Mouse (Mus musculus) hindbrain, embryonic 14.5 days (tissue): ENCODE measurements at regions not wholly inside any gene's neighbourhood (a gene's known extent, or its start where the extent isn't known, plus 50 kb on each side); places are given as distances from the start of the nearest gene placed in this dataset.

Experiments used
- ATAC-seq: fragments of 200-750 bp; cut with Nextera tagmentation; 2 replicates; pipeline ENCODE4 v1.8.0; 2017; ENCODE audit warnings: moderate number of reproducible peaks, mild to moderate bottlenecking, moderate TSS enrichment, moderate library complexity; ENCODE audit not compliant: low FRiP score
- DNase-seq: peaks from one replicate; pipeline ENCODE4 v3.0.0-alpha.2; 2015; ENCODE audit warnings: low spot score
- H3K27ac ChIP-seq: fragments of 300-500 bp; sonication (generic); 2 replicates; pipeline ENCODE4 v1.5.1; 2014; ENCODE audit warnings: mild to moderate bottlenecking, moderate library complexity
- H3K27me3 ChIP-seq: fragments of 300-500 bp; sonication (generic); 2 replicates; pipeline ENCODE4 v1.6.1; 2014; ENCODE audit warnings: mild to moderate bottlenecking, low read length, mixed read lengths; ENCODE audit not compliant: control insufficient read depth, insufficient read depth
- H3K36me3 ChIP-seq: fragments of 300-500 bp; sonication (generic); replicated peaks from 2 replicates; pipeline ENCODE4 v1.6.1; 2014; ENCODE audit not compliant: control insufficient read depth, insufficient read depth
- H3K4me1 ChIP-seq: fragments of 300-500 bp; sonication (generic); replicated peaks from 2 replicates; pipeline ENCODE4 v1.6.1; 2014; ENCODE audit warnings: antibody characterized with exemption, low read length, mixed read lengths; ENCODE audit not compliant: control insufficient read depth, insufficient read depth
- H3K4me2 ChIP-seq: fragments of 300-500 bp; sonication (generic); replicated peaks from 2 replicates; pipeline ENCODE4 v1.6.1; 2014; ENCODE audit warnings: mild to moderate bottlenecking, moderate library complexity
- H3K4me3 ChIP-seq: fragments of 300-500 bp; sonication (generic); replicated peaks from 2 replicates; pipeline ENCODE4 v1.5.1; 2014; ENCODE audit warnings: mild to moderate bottlenecking, low read length
- H3K9ac ChIP-seq: fragments of 300-500 bp; sonication (generic); 2 replicates; pipeline ENCODE4 v1.6.1; 2014
- H3K9me3 ChIP-seq: fragments of 300-500 bp; sonication (generic); 2 replicates; pipeline ENCODE4 v1.6.1; 2016; ENCODE audit warnings: low read length; ENCODE audit not compliant: control insufficient read depth
- WGBS: fragments of 180-500 bp; shearing (Covaris S2); extraction: QIAGEN DNeasy Blood & Tissue Kit; methylation state at CpG from one replicate; pipeline ENCODE4 v1.1.7; 2014; 5-methylcytosine and 5-hydroxymethylcytosine counted together

GRCm38 (mm10) chr5:45230097-45230496, 219.9 kb downstream of the Qdpr start:
- Histone ChIP-seq H3K4me1 (no peaks in the 10 kb centered on the region), H3K4me2 (no peak overlapping the region), H3K27ac (no peak overlapping the region), H3K9ac (no peak overlapping the region), H3K36me3 (no peaks in the 10 kb centered on the region), H3K4me3 (no peak overlapping the region), H3K27me3 (no peaks in the 10 kb centered on the region), H3K9me3 (no peaks in the 10 kb centered on the region)
- ATAC-seq (no peak), DNase-seq (no peak)
- WGBS: 76% methylated on average over 1 of the region's 1 CpGs

DNA sequence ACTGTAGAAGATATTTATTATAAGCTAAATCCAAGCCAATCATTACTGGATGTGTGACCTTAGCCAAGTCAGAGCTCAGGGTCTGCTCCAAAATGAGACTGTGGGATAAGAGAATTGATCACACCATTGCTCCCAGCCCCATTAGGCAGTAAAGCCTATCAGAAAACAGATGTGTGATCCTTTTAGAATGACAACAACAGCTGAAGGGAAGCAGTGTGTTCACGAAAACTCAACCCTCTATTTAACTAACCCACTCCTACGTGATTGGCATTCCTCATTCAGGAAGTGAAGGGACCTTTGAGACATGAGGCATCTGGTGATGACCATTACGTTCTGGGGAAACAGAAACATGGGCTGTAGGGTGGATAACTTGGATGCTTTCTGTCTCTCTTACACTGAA, 220.6 kb downstream of the Qdpr start:
- H3K4me3 ChIP-seq: no peak overlapping the region
- no peaks in the 10 kb centered on the region for H3K27me3 ChIP-seq
- ATAC-seq (no peak), DNase-seq (no peak)
- no peaks in the 10 kb centered on the region for H3K36me3 ChIP-seq
- H3K4me2 ChIP-seq: no peak overlapping the region
- no peaks in the 10 kb centered on the region for H3K9me3 ChIP-seq
- H3K4me1 ChIP-seq: no peaks in the 10 kb centered on the region
- H3K9ac ChIP-seq: no peak overlapping the region
- no peak overlapping the region for H3K27ac ChIP-seq
- 75% methylated on average over 3 of the region's 3 CpGs for WGBS

DNA sequence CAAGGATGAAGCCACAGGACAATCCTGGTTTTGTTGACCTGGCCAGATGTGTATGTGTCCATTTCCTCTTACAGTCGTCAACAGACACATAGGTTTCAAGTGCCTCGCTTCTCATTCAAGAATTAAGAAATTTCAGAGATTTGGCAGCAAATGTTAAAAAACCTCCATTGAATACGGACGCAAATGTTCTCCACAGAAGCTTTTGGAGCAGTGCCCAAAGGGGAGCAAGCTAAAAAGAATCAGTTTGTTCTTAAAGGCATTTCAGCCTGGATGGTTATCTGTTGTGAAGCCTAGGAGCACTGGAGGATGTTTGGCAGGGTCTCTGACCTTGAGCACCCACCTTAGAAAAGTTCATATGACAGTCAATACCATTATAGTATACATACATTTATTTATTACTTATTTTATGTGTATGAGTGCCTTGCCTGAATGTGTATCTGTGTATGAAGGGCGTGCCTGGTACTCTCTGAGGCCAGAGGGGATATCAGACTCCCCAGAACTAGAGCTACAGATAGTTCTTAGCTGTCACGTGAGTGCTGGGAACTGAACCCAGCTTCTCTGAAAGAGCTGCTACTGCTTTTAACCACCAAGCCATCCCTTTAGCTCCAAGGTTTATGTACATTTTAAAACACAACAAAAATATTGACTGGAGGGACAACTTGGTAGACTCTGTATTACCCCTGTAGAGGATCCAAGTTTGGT, 221.7 kb downstream of the Qdpr start:
- Histone ChIP-seq H3K4me3 (no peak overlapping the region), H3K4me2 (no peak overlapping the region), H3K9me3 (no peaks in the 10 kb centered on the region), H3K4me1 (no peaks in the 10 kb centered on the region), H3K36me3 (no peaks in the 10 kb centered on the region), H3K9ac (no peak overlapping the region), H3K27ac (no peak overlapping the region), H3K27me3 (no peaks in the 10 kb centered on the region)
- DNase-seq (no peak), ATAC-seq (no peak)
- 83% methylated on average over 6 of the region's 6 CpGs for WGBS

- H3K27ac ChIP-seq: no peak overlapping the region
- H3K4me2 ChIP-seq: no peak overlapping the region
- H3K4me1 ChIP-seq: no peaks in the 10 kb centered on the region
- H3K36me3 ChIP-seq: no peaks in the 10 kb centered on the region
- ATAC-seq: no peak
- 80% methylated on average over 6 of the region's 6 CpGs for WGBS
- no peaks in the 10 kb centered on the region for H3K27me3 ChIP-seq
- DNase-seq: no peak
- no peak overlapping the region for H3K4me3 ChIP-seq
- no peak overlapping the region for H3K9ac ChIP-seq
- H3K9me3 ChIP-seq: no peaks in the 10 kb centered on the region
These were observed 229.6 kb downstream of the Qdpr start for GRCm38 (mm10) chr5:45220272-45220916.

DNA sequence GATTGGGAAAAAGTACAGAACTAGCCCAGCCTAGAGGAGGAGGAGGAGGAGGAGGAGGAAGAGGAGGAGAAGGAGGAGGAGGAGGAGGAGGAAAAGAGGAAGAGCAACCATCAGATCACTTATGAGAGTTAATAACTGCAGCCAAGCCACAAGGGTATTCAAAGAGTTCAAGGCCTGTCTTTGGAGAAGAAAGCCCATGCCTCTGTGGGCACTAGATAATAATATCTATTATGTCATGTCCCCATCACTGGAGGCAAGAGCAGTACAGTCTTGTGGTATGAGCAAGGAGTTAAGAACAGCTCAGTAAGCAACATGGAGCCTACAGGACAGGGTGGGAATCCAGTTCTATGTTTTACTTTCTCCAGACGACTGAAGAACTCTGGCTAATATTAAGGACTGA, 230.5 kb downstream of the Qdpr start:
- DNase-seq (no peak), ATAC-seq (no peak)
- no peak overlapping the region for H3K4me2 ChIP-seq
- H3K27ac ChIP-seq: no peak overlapping the region
- no peaks in the 10 kb centered on the region for H3K4me1 ChIP-seq
- H3K4me3 ChIP-seq: no peak overlapping the region
- H3K9me3 ChIP-seq: no peaks in the 10 kb centered on the region
- no peaks in the 10 kb centered on the region for H3K27me3 ChIP-seq
- H3K9ac ChIP-seq: no peak overlapping the region
- H3K36me3 ChIP-seq: no peaks in the 10 kb centered on the region
- WGBS: 76% methylated on average over 1 of the region's 1 CpGs

- DNase-seq (no peak), ATAC-seq (no peak)
- Histone ChIP-seq H3K27me3 (no peaks in the 10 kb centered on the region), H3K9ac (no peak overlapping the region), H3K9me3 (no peaks in the 10 kb centered on the region), H3K36me3 (no peaks in the 10 kb centered on the region), H3K4me3 (no peak overlapping the region), H3K4me1 (no peaks in the 10 kb centered on the region), H3K4me2 (no peak overlapping the region), H3K27ac (no peak overlapping the region)
- WGBS: 55% methylated on average over 3 of the region's 3 CpGs
These were observed 230.9 kb downstream of the Qdpr start for GRCm38 (mm10) chr5:45219101-45219500.

DNA sequence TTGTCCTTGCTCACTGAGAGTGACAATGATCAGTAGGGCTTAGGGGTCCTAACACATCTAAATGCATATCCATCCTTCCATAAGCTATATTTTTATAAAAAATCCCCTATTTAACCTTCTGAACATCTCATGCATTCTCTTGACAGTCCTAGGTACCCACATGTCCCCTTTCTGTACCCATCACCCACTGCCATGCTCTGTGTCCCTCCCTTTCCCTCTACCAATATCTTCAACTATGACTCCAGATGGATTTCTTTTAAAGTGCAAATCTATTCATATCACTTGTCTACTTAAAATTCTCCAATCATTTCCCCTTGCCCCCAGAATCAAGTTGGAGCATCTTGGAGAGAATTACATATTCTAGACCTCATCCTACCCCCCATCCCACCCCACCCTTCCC, 235.6 kb downstream of the Qdpr start:
- ATAC-seq (no peak), DNase-seq (no peak)
- no peaks in the 10 kb centered on the region for H3K4me1 ChIP-seq
- H3K9me3 ChIP-seq: no peaks in the 10 kb centered on the region
- no peak overlapping the region for H3K4me3 ChIP-seq
- H3K27ac ChIP-seq: no peak overlapping the region
- no peak overlapping the region for H3K4me2 ChIP-seq
- no peak overlapping the region for H3K9ac ChIP-seq
- no peaks in the 10 kb centered on the region for H3K27me3 ChIP-seq
- H3K36me3 ChIP-seq: no peaks in the 10 kb centered on the region

DNA sequence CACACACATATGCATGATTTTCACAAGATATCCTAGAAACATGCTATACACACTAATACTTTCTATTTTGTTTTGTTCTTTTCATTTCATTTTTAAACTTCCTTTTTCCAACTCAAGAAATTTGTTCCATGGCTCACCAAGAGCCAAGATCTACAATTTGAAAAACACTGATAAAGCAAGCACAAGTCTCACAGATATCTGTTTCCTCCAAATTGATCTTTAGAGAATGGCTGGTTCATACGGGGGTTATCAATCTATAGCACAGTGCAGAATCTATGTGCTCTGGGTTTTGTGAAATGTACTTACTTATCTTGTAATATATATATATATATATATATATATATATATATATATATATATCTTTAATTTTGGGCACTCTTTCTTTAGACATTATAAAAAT, 251.6 kb downstream of the Qdpr start:
- ATAC-seq (no peak), DNase-seq (no peak)
- no peaks in the 10 kb centered on the region for H3K9me3 ChIP-seq
- H3K4me3 ChIP-seq: no peak overlapping the region
- H3K27me3 ChIP-seq: no peaks in the 10 kb centered on the region
- no peaks in the 10 kb centered on the region for H3K36me3 ChIP-seq
- WGBS: 94% methylated on average over 1 of the region's 1 CpGs
- H3K4me2 ChIP-seq: no peak overlapping the region
- H3K4me1 ChIP-seq: no peaks in the 10 kb centered on the region
- no peak overlapping the region for H3K9ac ChIP-seq
- H3K27ac ChIP-seq: no peak overlapping the region

GRCm38 (mm10) chr5:45196159-45196558, 253.9 kb downstream of the Qdpr start:
- Histone ChIP-seq H3K4me3 (no peak overlapping the region), H3K4me2 (no peak overlapping the region), H3K27ac (no peak overlapping the region), H3K36me3 (no peaks in the 10 kb centered on the region), H3K9me3 (no peaks in the 10 kb centered on the region), H3K4me1 (no peaks in the 10 kb centered on the region), H3K27me3 (no peaks in the 10 kb centered on the region), H3K9ac (no peak overlapping the region)
- DNase-seq (no peak), ATAC-seq (no peak)
- 62% methylated on average over 3 of the region's 3 CpGs for WGBS

- H3K27ac ChIP-seq: no peak overlapping the region
- no peak overlapping the region for H3K4me3 ChIP-seq
- H3K4me1 ChIP-seq: no peaks in the 10 kb centered on the region
- no peaks in the 10 kb centered on the region for H3K36me3 ChIP-seq
- DNase-seq (no peak), ATAC-seq (no peak)
- no peak overlapping the region for H3K9ac ChIP-seq
- no peak overlapping the region for H3K4me2 ChIP-seq
- no peaks in the 10 kb centered on the region for H3K27me3 ChIP-seq
- no peaks in the 10 kb centered on the region for H3K9me3 ChIP-seq
These were observed 257.7 kb downstream of the Qdpr start for GRCm38 (mm10) chr5:45192287-45192686.
